Mouse (Mus musculus) neural tube, embryonic 11.5 days (tissue): ENCODE results near the gene Ptprm. TPM values are rescaled to one million over a fixed set of nuclear protein-coding genes. Genes with fewer than 3 reads are reported as not detected.

ENCODE experiments used
- ATAC-seq: fragments of 200-750 bp; cut with Nextera tagmentation; 2 replicates; pipeline ENCODE4 v1.8.0; 2017; ENCODE audit warnings: moderate number of reproducible peaks, mild to moderate bottlenecking, moderate TSS enrichment, moderate library complexity; ENCODE audit not compliant: insufficient read depth, low FRiP score, low TSS enrichment
- DNase-seq: peaks from one replicate; pipeline ENCODE4 v3.0.0-alpha.2; 2015; ENCODE audit warnings: low spot score
- H3K27ac ChIP-seq: fragments of 300-500 bp; sonication (generic); 2 replicates; pipeline ENCODE4 v1.5.1; 2014; ENCODE audit warnings: low read depth, mild to moderate bottlenecking, low read length
- H3K27me3 ChIP-seq: fragments of 300-500 bp; sonication (generic); 2 replicates; pipeline ENCODE4 v1.6.1; 2014; ENCODE audit warnings: mild to moderate bottlenecking, low read length, mixed read lengths; ENCODE audit not compliant: control insufficient read depth, insufficient read depth
- H3K36me3 ChIP-seq: fragments of 300-500 bp; sonication (generic); 2 replicates; pipeline ENCODE4 v1.6.1; 2014; ENCODE audit warnings: mild to moderate bottlenecking, low read length, moderate library complexity, mixed read lengths; ENCODE audit not compliant: control insufficient read depth, insufficient read depth
- H3K4me1 ChIP-seq: fragments of 300-500 bp; sonication (generic); 2 replicates; pipeline ENCODE4 v1.6.1; 2014; ENCODE audit warnings: low read length, mixed read lengths; ENCODE audit not compliant: control insufficient read depth, insufficient read depth
- H3K4me2 ChIP-seq: fragments of 300-500 bp; sonication (generic); 2 replicates; pipeline ENCODE4 v1.6.1; 2014; ENCODE audit warnings: low read depth, mild to moderate bottlenecking, moderate library complexity
- H3K4me3 ChIP-seq: fragments of 300-500 bp; sonication (generic); 2 replicates; pipeline ENCODE4 v1.5.1; 2014; ENCODE audit warnings: low read depth, low read length
- H3K9ac ChIP-seq: fragments of 300-500 bp; sonication (generic); 2 replicates; pipeline ENCODE4 v1.6.1; 2014; ENCODE audit warnings: mild to moderate bottlenecking, low read length
- H3K9me3 ChIP-seq: fragments of 300-500 bp; sonication (generic); 2 replicates; pipeline ENCODE4 v1.6.1; 2016; ENCODE audit warnings: low read length; ENCODE audit not compliant: control insufficient read depth
- WGBS: fragments of 180-500 bp; shearing (Covaris S2); extraction: QIAGEN DNeasy Blood & Tissue Kit; methylation state at CpG from one replicate; pipeline ENCODE4 v1.1.7; 2014; 5-methylcytosine and 5-hydroxymethylcytosine counted together
- polyA plus RNA-seq: library from polyadenylated mRNA; unstranded; fragments of >200 nt; fragmentation: Nextera tagmentation; extraction: Ambion mirVana; gene quantifications from 2 replicates; pipeline ENCODE4 v1.2.1, GENCODE M21; 2014

Ptprm gene
- polyA plus RNA-seq, 1 experiment from 2014 or later, result 12.7 TPM

- H3K36me3 ChIP-seq, result no peaks in the 10 kb centered on the region
- H3K9me3 ChIP-seq, result no peaks in the 10 kb centered on the region
- H3K27ac ChIP-seq, result no peak overlapping the region
- ATAC-seq (no peak), DNase-seq (no peak)
- 84% methylated on average over 6 of the region's 6 CpGs for WGBS
- no peak overlapping the region for H3K4me2 ChIP-seq
- no peaks in the 10 kb centered on the region for H3K27me3 ChIP-seq
- no peaks in the 10 kb centered on the region for H3K4me1 ChIP-seq
- no peak overlapping the region for H3K4me3 ChIP-seq
- no peak overlapping the region for H3K9ac ChIP-seq
These were observed 89.5 kb downstream of the Ptprm start for GRCm38 (mm10) chr17:67264716-67265115.

- Histone ChIP-seq H3K9ac (no peak overlapping the region), H3K4me2 (no peak overlapping the region), H3K27me3 (no peaks in the 10 kb centered on the region), H3K4me1 (no peaks in the 10 kb centered on the region), H3K9me3 (no peaks in the 10 kb centered on the region), H3K27ac (no peak overlapping the region), H3K36me3 (no peaks in the 10 kb centered on the region), H3K4me3 (no peak overlapping the region)
- DNase-seq (no peak), ATAC-seq (no peak)
- 84% methylated on average over 1 of the region's 1 CpGs for WGBS
These were observed 91.2 kb downstream of the Ptprm start for GRCm38 (mm10) chr17:67263024-67263423.

GRCm38 (mm10) chr17:67260016-67260415 lies 94.2 kb downstream of the Ptprm start:
- H3K4me2 ChIP-seq, result no peak overlapping the region
- H3K9ac ChIP-seq, result no peak overlapping the region
- H3K27me3 ChIP-seq, result no peaks in the 10 kb centered on the region
- no peaks in the 10 kb centered on the region for H3K36me3 ChIP-seq
- no peak overlapping the region for H3K4me3 ChIP-seq
- 85% methylated on average over 4 of the region's 4 CpGs for WGBS
- H3K4me1 ChIP-seq, result no peaks in the 10 kb centered on the region
- DNase-seq (no peak), ATAC-seq (no peak)
- H3K9me3 ChIP-seq, result no peaks in the 10 kb centered on the region
- no peak overlapping the region for H3K27ac ChIP-seq

- ATAC-seq, result no peak
- no peaks in the 10 kb centered on the region for H3K36me3 ChIP-seq
- no peak overlapping the region for H3K4me2 ChIP-seq
- H3K27me3 ChIP-seq, result no peaks in the 10 kb centered on the region
- H3K27ac ChIP-seq, result no peak overlapping the region
- no peaks in the 10 kb centered on the region for H3K9me3 ChIP-seq
- no peak for DNase-seq
- H3K4me3 ChIP-seq, result no peak overlapping the region
- 81% methylated on average over 5 of the region's 5 CpGs for WGBS
- no peak overlapping the region for H3K9ac ChIP-seq
- H3K4me1 ChIP-seq, result no peaks in the 10 kb centered on the region
These were observed 96.5 kb downstream of the Ptprm start for GRCm38 (mm10) chr17:67257780-67258179.

- Histone ChIP-seq H3K4me3 (no peak overlapping the region), H3K9ac (no peak overlapping the region), H3K27ac (no peak overlapping the region), H3K9me3 (no peaks in the 10 kb centered on the region), H3K4me2 (no peak overlapping the region), H3K27me3 (no peaks in the 10 kb centered on the region), H3K36me3 (no peaks in the 10 kb centered on the region), H3K4me1 (no peaks in the 10 kb centered on the region)
- WGBS, result 70% methylated on average over 6 of the region's 6 CpGs
- DNase-seq (no peak), ATAC-seq (no peak)
These were observed 98.1 kb downstream of the Ptprm start for GRCm38 (mm10) chr17:67256171-67256570.

GRCm38 (mm10) chr17:67253445-67253844 lies 100.8 kb downstream of the Ptprm start:
- no peak overlapping the region for H3K4me3 ChIP-seq
- ATAC-seq (no peak), DNase-seq (no peak)
- no peaks in the 10 kb centered on the region for H3K27me3 ChIP-seq
- WGBS, result 77% methylated on average over 4 of the region's 4 CpGs
- no peak overlapping the region for H3K9ac ChIP-seq
- no peak overlapping the region for H3K27ac ChIP-seq
- no peaks in the 10 kb centered on the region for H3K36me3 ChIP-seq
- no peaks in the 10 kb centered on the region for H3K4me1 ChIP-seq
- H3K4me2 ChIP-seq, result no peak overlapping the region
- no peaks in the 10 kb centered on the region for H3K9me3 ChIP-seq

- 71% methylated on average over 6 of the region's 6 CpGs for WGBS
- H3K27me3 ChIP-seq, result no peaks in the 10 kb centered on the region
These were observed 101.3 kb downstream of the Ptprm start for GRCm38 (mm10) chr17:67252992-67253391.

GRCm38 (mm10) chr17:67245273-67245875 lies 108.9 kb downstream of the Ptprm start:
- no peak for ATAC-seq
- DNase-seq, result no peak
- Histone ChIP-seq H3K9ac (no peak overlapping the region), H3K36me3 (no peaks in the 10 kb centered on the region), H3K27me3 (no peaks in the 10 kb centered on the region), H3K27ac (no peak overlapping the region), H3K4me3 (no peak overlapping the region), H3K9me3 (no peaks in the 10 kb centered on the region), H3K4me1 (no peaks in the 10 kb centered on the region), H3K4me2 (no peak overlapping the region)
- WGBS, result 78% methylated on average over 4 of the region's 4 CpGs

More at GRCm38 (mm10) chr17:67252992-67253391, 101.3 kb downstream of the Ptprm start:
- H3K4me2 ChIP-seq, result no peak overlapping the region
- DNase-seq, result no peak
- H3K9me3 ChIP-seq, result no peaks in the 10 kb centered on the region
- H3K4me3 ChIP-seq, result no peak overlapping the region
- H3K9ac ChIP-seq, result no peak overlapping the region
- no peak overlapping the region for H3K27ac ChIP-seq
- H3K4me1 ChIP-seq, result no peaks in the 10 kb centered on the region
- no peaks in the 10 kb centered on the region for H3K36me3 ChIP-seq
- ATAC-seq, result no peak

- Histone ChIP-seq H3K9me3 (no peaks in the 10 kb centered on the region), H3K9ac (no peak overlapping the region), H3K4me1 (no peaks in the 10 kb centered on the region), H3K27me3 (no peaks in the 10 kb centered on the region), H3K36me3 (no peaks in the 10 kb centered on the region), H3K4me2 (no peak overlapping the region), H3K27ac (no peak overlapping the region), H3K4me3 (no peak overlapping the region)
- DNase-seq (peak; percentile 16), ATAC-seq (no peak)
- WGBS, result 51% methylated on average over 12 of the region's 12 CpGs
These were observed 111.3 kb downstream of the Ptprm start for GRCm38 (mm10) chr17:67242774-67243495.
